Mouse (Mus musculus): ENCODE measurements around the gene Llgl2.
A peak's percentile ranks its signal among the peaks of the same experiment; 100 is the strongest.

The Llgl2 gene

GRCm38 (mm10) chr11:115808696-115809310 lies 15.0 kb upstream of the Llgl2 start:
- DNase-seq (ENCODE audit: low spot score in 2 of 2): no peak

GRCm38 (mm10) chr11:115809311-115809781 lies 14.5 kb upstream of the Llgl2 start:
- DNase-seq (ENCODE audit: low spot score in 2 of 2): no peak

- no peak for DNase-seq (ENCODE audit: low spot score in 2 of 2)
These were observed 13.5 kb upstream of the Llgl2 start for GRCm38 (mm10) chr11:115810377-115810776.

- no peak for DNase-seq (ENCODE audit: low spot score in 2 of 2)
These were observed 12.3 kb upstream of the Llgl2 start for GRCm38 (mm10) chr11:115811381-115812093.

GRCm38 (mm10) chr11:115812095-115812494 lies 11.8 kb upstream of the Llgl2 start:
- DNase-seq (ENCODE audit: low spot score in 2 of 2): no peak

GRCm38 (mm10) chr11:115812533-115813420 lies 11.1 kb upstream of the Llgl2 start:
- no peak for DNase-seq (ENCODE audit: low spot score in 2 of 2)

GRCm38 (mm10) chr11:115813507-115814296 lies 10.1 kb upstream of the Llgl2 start, which contains the start of gene Caskin2:
Gene Caskin2 (minus strand): TSS chr11:115813639.
- DNase-seq (ENCODE audit: low spot score in 2 of 2): peak; percentile 81 to 89

GRCm38 (mm10) chr11:115814605-115815450 lies 9.0 kb upstream of the Llgl2 start, which contains the start of gene Tsen54:
Gene Tsen54 (plus strand): TSS chr11:115814724.
- peak in 1 of 2 experiments; percentile 84 for DNase-seq (ENCODE audit: low spot score in 2 of 2)

- DNase-seq (ENCODE audit: low spot score in 2 of 2): no peak
These were observed 6.5 kb upstream of the Llgl2 start for GRCm38 (mm10) chr11:115817331-115817730.

GRCm38 (mm10) chr11:115819915-115820623 lies 3.8 kb upstream of the Llgl2 start:
- DNase-seq (ENCODE audit: low spot score in 2 of 2): no peak

GRCm38 (mm10) chr11:115821001-115821400 lies 2.8 kb upstream of the Llgl2 start:
- no peak for DNase-seq (ENCODE audit: low spot score in 2 of 2)

- DNase-seq (ENCODE audit: low spot score in 2 of 2): no peak
These were observed 964 bp downstream of the Llgl2 start for GRCm38 (mm10) chr11:115824813-115825212.

- DNase-seq (ENCODE audit: low spot score in 2 of 2): no peak
These were observed 2.6 kb downstream of the Llgl2 start for GRCm38 (mm10) chr11:115826487-115826886.

GRCm38 (mm10) chr11:115827624-115828023 lies 3.8 kb downstream of the Llgl2 start:
- DNase-seq (ENCODE audit: low spot score in 2 of 2): no peak

- DNase-seq (ENCODE audit: low spot score in 2 of 2): no peak
These were observed 5.2 kb downstream of the Llgl2 start for GRCm38 (mm10) chr11:115829036-115829435.

GRCm38 (mm10) chr11:115830550-115831325 lies 6.9 kb downstream of the Llgl2 start:
- no peak for DNase-seq (ENCODE audit: low spot score in 2 of 2)

- no peak for DNase-seq (ENCODE audit: low spot score in 2 of 2)
These were observed 7.7 kb downstream of the Llgl2 start for GRCm38 (mm10) chr11:115831518-115831917.

- DNase-seq (ENCODE audit: low spot score in 2 of 2): no peak
These were observed 8.2 kb downstream of the Llgl2 start for GRCm38 (mm10) chr11:115832064-115832463.

- no peak for DNase-seq (ENCODE audit: low spot score in 2 of 2)
These were observed 8.7 kb downstream of the Llgl2 start for GRCm38 (mm10) chr11:115832523-115832922.
